Mouse (Mus musculus): ENCODE measurements at regions not wholly inside any gene's neighbourhood (a gene's known extent, or its start where the extent isn't known, plus 50 kb on each side); places are given as distances from the start of the nearest gene placed in this dataset.

DNA sequence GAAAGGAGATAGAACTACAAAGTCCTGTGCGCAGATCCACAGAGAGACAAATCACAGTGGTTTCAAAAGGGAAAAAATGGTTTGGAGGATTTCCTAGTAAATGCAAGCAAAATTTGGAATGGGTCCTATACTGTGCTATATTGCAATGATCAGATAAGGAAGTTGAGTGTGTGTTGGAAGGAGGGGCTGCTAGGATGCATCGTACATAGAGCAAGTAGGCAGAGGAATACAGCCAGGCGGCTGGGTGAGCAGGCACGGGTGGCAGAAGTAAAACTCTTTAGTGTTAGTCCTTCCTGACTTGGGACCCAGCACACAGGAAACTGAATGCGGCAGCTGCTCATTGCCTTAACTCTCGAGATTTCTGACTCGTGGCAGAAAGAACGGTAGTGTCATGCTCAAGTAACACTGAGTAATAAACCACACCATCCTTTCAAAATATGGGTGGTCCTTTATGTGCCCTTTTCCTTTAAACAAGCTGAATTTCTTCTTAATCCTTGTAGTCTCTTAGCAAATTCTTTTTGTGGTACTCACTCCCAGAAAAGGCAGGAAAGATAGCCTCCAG lies 87.0 kb upstream of the Itprid2 start:
- DNase-seq (ENCODE audit: low spot score in 2 of 2), result no peak

DNA sequence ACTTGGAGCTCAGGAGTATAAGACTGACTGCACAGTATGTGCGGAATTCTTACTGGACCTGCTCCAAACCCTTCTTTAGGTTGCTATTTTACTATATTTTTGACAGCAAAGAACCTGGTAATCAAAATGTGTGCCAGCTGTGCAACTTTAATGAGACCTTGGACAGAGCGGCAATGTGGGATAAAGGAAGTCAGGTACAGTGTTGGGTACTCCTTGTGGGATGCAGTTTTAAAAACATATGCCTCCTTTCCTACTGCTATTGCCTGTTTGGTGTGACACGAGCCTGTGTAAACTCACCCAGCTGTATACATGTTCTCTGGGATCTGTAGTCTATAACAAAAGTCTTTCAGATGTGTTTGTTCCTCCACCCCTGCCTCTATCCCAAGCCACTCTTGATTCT lies 85.4 kb upstream of the Itprid2 start:
- no peak for DNase-seq (ENCODE audit: low spot score in 2 of 2)

DNA sequence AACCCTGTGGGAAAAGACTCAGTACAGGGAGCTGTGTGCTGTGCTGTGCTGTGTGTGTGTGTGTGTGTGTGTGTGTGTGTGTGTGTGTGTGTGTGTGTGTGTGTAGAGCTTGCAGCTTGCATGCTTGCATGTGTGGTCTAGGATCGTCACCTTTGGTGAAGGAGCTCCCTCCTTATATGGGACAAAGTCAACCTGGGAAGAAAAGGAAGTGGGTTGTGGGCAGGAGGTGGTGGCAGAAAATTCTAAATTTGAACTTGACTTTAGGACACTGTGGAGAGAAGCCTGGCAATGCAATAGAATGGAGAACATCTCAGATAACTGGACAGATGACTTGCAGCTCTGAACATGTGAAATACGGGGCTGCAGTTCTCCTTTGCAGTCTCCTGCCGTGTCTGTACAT lies 84.7 kb upstream of the Itprid2 start:
- no peak for DNase-seq (ENCODE audit: low spot score in 2 of 2)

DNA sequence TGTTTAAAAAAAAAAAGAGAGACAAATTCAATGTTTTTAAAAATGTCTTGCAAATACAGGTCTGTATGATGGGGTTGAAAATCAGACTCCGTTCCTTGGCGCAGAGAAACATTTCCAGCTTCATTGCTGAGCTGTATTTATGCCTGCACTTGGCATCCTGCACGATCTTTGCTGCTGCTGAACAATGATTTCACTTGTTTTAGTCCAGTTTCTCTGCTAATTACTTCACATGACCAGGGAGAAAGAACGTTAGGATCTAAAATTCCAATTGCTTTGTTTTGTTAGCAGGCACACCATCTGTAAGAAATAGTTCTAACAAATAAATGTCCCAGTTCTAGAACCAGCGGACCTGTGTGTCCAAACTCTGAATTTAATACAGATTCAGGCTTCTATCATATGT lies 82.7 kb upstream of the Itprid2 start:
- DNase-seq (ENCODE audit: low spot score in 2 of 2), result no peak

DNA sequence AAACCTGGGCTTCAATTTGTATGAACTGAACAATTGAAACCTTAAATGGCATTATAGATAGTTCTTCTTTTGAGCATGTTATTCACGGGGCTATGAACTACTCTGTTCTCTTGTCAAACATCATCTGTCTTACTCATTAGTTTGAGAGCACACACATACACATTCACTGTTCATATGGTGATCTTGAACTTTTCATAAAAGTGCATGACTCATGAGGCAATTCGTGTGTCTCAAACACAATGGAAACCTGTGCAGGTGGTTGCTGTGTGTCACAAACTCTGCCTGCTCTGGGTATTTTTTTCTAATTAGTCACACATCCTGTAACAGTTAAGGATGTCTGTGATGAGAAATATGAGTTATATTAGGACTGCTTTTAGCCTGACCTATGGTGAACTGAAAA lies 79.8 kb upstream of the Itprid2 start:
- DNase-seq (ENCODE audit: low spot score in 2 of 2), result no peak

DNA sequence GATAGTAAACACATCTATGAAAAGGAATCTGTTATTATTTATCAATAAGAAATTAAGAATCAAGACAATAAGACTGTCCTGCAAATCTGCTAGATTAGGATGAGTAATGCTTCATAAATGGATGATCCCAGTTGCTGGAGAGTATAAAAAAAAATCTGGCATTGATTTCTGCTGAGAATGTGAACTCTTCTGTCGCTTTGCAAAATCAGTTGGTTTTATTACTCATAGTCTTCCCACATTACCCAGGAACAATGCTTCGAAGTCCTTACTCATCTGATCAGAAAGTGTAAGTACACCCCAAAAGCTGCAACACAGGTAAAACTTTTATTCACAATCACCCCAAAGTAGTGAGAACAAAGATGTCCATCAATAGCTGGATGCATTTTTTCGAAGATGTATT lies 77.8 kb upstream of the Itprid2 start:
- DNase-seq (ENCODE audit: low spot score in 2 of 2), result no peak

DNA sequence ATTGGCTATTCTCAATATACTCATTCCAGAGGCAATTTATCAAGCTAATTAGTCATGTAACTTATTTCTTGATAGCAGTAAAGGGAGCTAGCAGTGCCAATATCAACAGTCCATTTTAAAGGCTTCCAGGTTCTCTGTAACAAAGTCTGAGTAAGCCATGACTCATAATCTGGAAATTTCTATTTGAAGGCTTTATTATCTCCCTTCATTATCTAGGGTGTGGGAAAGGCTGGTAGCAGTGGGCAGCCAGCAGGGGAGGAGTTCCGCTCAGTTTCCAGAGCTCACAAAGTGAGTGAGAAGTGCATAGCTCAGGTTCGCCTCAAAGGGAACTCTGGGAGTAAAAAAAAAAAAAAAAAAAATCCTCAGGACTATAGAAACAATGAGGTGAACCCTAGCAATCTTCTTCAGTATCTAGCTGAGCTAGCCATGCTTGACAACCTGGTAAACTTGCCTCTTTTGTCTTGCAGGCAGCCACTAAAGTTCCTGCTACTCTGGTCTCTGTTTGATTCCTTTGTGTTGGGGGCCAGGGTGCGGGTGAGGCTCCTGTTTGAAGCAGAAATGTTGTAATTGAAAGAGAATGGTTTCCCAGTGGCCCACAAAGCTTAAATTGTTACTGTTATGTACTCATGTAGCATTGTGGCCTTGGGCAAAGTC lies 68.7 kb upstream of the Itprid2 start:
- DNase-seq (ENCODE audit: low spot score in 2 of 2), result no peak

DNA sequence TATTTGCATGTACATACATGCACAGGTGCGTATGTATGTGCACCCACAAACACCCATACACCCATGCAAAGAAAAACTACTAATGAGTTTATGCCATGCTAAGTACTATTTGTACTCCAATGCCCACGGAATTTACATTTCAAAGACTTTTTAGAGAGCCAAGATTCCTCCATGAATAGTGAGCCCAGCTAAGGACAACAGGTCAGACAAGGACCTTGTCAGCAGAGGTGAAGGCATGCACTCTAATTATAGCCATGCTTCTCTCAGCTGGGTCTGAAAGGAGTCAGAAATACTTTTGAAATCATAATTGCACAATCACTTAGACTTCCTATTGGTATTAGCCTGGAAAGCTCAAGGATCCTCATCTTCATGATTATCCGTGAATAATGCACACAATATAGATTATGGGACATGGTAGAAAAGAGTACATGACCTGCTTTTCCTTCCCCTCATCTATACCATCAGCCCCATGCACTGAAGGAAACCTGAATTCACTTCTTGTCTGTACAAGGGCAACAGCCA lies 67.7 kb upstream of the Itprid2 start:
- DNase-seq (ENCODE audit: low spot score in 2 of 2), result no peak

DNA sequence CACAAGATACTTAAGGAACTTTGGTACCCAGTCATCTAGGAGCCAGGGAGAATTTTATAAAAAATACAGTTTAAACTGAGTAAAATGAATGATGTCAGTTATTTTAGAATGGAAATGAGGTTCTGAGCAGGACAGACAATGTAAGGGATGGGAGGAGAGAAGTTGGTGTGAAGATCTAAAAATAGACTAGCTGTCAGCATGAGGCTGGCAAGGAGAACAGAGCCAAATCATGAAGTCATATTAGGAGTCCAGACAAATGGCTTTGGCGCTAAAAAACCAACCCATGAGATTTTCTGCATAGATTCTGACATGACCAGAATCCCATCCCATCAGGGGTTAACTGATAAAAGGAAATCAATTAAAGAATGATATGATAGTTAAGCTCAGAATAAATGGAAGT lies 65.5 kb upstream of the Itprid2 start:
- no peak for DNase-seq (ENCODE audit: low spot score in 2 of 2)

DNA sequence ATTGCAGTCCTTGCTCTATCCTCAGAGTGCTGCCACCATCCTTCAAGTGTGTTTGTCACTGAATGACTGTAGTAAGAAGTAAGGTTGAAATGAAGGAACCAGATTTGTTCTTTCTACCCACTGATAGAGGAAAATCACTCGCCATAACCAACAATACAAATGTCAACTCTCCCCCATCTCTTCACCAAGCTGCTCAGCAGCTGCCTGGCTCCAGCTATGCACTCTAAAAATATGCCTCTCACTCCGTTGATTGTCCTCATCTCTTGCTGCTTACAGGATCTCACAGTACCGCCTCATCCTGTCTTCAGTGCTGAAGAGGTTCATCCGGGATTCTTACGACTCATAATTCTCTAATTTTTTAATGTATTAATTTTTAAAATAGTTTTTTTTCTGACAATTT lies 63.2 kb upstream of the Itprid2 start:
- DNase-seq (ENCODE audit: low spot score in 2 of 2), result no peak

DNA sequence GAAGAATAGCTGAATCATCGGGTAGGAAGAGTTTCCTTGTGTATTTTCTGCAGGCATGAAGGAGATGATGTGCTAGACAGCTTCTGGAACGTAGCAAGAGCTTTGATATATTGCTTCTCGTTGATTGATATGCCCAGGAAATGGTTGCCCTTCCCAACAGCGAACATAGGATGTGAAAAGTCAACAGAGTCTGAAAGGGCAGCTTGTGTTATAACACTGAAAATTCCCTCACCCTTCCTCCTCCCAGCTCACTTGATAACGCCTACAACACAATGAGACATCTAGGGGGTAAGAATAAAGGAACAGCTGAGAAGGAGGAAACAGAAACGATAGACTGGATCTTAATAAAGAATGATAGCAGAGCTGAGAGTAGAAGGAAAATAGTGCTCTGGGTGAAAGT lies 60.1 kb upstream of the Itprid2 start:
- DNase-seq (ENCODE audit: low spot score in 2 of 2), result no peak

DNA sequence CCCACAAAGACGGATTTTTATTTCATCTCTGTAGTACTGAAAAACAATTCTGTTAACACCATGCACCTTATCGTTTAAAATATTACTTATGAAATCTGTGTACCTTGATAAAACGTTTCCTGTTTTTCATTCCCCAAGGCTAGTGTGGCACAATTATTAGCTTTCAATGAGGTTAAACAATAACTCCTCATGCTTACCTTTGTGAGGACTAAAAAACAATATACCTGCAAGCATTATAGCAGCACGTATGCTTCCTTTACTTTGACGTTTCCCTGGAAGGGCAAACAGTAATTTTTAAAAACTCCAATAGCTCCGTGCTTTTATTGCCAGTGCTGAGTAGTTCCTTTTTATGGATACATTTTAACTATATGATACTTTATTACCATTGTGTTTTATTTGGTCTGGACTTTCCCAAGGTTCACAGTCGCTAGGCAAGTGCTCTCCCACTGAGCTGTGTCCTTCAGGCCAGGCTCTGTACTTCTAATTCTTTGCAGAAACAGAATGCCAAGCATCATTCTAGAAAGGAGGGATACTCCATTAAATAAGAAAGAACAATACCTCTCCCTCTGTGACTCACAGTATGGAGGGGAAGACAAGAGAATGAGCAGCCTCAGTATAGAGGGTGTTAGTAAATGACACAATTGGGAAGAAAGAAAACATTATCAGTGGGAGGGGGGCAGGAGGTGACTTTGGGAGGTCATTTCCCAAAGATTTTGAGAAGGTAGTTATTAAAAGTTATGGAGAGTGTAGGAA lies 50.0 kb upstream of the Itprid2 start:
- DNase-seq (ENCODE audit: low spot score in 2 of 2), result no peak
